Mouse (Mus musculus) intestine, postnatal 0 days (tissue): ENCODE data around the gene Emc3. TPM values are rescaled to one million over a fixed set of nuclear protein-coding genes. Genes with fewer than 3 reads are reported as not detected.

ENCODE experiments used
- ATAC-seq: fragments of 200-750 bp; cut with Nextera tagmentation; 2 replicates; pipeline ENCODE4 v1.8.0; 2017; ENCODE audit warnings: mild to moderate bottlenecking, moderate TSS enrichment, moderate library complexity
- H3K27ac ChIP-seq: fragments of 300-500 bp; sonication (generic); 2 replicates; pipeline ENCODE4 v1.5.1; 2014; ENCODE audit warnings: mild to moderate bottlenecking, low read depth, low read length, moderate library complexity
- H3K27me3 ChIP-seq: fragments of 300-500 bp; sonication (generic); replicated peaks from 2 replicates; pipeline ENCODE4 v1.6.1; 2014; ENCODE audit warnings: low read length, mixed read lengths; ENCODE audit not compliant: control insufficient read depth, insufficient read depth
- H3K36me3 ChIP-seq: fragments of 300-500 bp; sonication (generic); 2 replicates; pipeline ENCODE4 v1.6.1; 2014; ENCODE audit warnings: mild to moderate bottlenecking, moderate library complexity; ENCODE audit not compliant: control insufficient read depth, insufficient read depth
- H3K4me1 ChIP-seq: fragments of 300-500 bp; sonication (generic); replicated peaks from 2 replicates; pipeline ENCODE4 v1.6.1; 2014; ENCODE audit warnings: antibody characterized with exemption, low read length, mixed read lengths; ENCODE audit not compliant: control insufficient read depth, insufficient read depth
- H3K4me2 ChIP-seq: fragments of 300-500 bp; sonication (generic); replicated peaks from 2 replicates; pipeline ENCODE4 v1.6.1; 2014; ENCODE audit warnings: low read depth, mild to moderate bottlenecking, moderate library complexity
- H3K4me3 ChIP-seq: fragments of 300-500 bp; sonication (generic); 2 replicates; pipeline ENCODE4 v1.5.1; 2014; ENCODE audit warnings: low read depth, low read length
- H3K9ac ChIP-seq: fragments of 300-500 bp; sonication (generic); 2 replicates; pipeline ENCODE4 v1.6.1; 2014; ENCODE audit warnings: mild to moderate bottlenecking, low read depth, low read length
- H3K9me3 ChIP-seq: fragments of 300-500 bp; sonication (generic); 2 replicates; pipeline ENCODE4 v1.6.1; 2016; ENCODE audit warnings: mixed run types; ENCODE audit not compliant: control insufficient read depth
- CTCF ChIP-seq: sonication (generic); IDR thresholded peaks from 2 replicates; pipeline ENCODE4 v1.5.1; 2016; ENCODE audit warnings: low read depth, mild to moderate bottlenecking, control low read depth, antibody characterized with exemption, moderate library complexity
- WGBS: fragments of 180-500 bp; shearing (Covaris S2); extraction: QIAGEN DNeasy Blood & Tissue Kit; methylation state at CpG from one replicate; pipeline ENCODE4 v1.1.7; 2014; 5-methylcytosine and 5-hydroxymethylcytosine counted together
- polyA plus RNA-seq: library from polyadenylated mRNA; unstranded; fragments of >200 nt; fragmentation: Nextera tagmentation; extraction: Ambion mirVana; gene quantifications from 2 replicates; pipeline ENCODE4 v1.2.1, GENCODE M21; 2015

Gene Emc3
- polyA plus RNA-seq, 1 experiment from 2014 or later: 77.9 TPM

GRCm38 (mm10) chr6:113478906-113479305 is 52.5 kb downstream of the Emc3 start:
- TF ChIP-seq CTCF: no peak
- Histone ChIP-seq H3K9me3 (no peaks in the 10 kb centered on the region), H3K4me1 (no peaks in the 10 kb centered on the region; the same call in 1 of the 2 replicates), H3K9ac (no peak overlapping the region), H3K27ac (no peak overlapping the region), H3K27me3 (no peaks in the 10 kb centered on the region), H3K4me2 (no peak overlapping the region), H3K36me3 (peaks cover 8% of the 10 kb centered on the region; the same call in 1 of the 2 replicates), H3K4me3 (no peak overlapping the region)
- ATAC-seq: no peak
- 81% methylated on average over 10 of the region's 10 CpGs for WGBS

DNA sequence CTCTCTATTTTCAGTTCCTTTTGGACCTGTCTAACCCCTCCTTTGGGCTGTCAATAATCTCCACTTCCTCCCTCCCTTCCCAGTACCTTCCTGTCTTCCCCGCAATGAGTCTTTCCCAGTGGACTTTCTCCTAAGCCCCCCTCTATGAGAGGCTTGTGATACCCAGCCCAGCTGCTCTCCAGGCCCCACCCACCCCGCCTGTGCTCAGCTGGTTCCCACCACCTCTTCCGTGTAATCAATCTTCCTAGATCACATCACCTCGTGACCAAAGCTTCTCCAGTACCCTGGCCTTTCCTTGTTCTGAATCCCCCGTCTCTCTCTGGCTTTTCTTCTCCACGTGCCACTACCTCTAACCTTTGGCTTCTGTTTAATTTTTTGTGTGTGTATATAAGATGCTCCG is 54.1 kb downstream of the Emc3 start:
- no peak overlapping the region for H3K4me2 ChIP-seq

DNA sequence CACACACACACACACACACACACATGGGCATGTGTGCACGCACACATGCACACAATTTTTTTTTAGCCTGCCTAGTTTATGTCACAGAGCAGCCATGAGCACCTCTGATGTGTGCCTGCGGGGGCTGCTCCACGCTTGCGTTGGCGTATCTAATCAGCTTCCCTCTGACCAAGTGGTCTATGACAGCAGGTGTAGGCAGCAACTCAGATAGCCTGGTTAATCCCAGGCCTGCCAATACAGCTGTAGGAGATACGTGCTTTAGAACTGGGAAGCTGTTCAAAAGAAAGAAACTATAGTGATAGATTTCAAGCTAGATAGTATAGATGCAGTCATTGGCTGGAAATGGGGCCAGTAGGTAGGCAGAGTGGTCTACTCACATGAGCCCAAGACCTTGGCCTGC is 57.7 kb downstream of the Emc3 start:
- Histone ChIP-seq H3K4me2 (no peak overlapping the region), H3K36me3 (peaks cover 4% of the 10 kb centered on the region; the same call in 1 of the 2 replicates), H3K27me3 (no peaks in the 10 kb centered on the region), H3K4me3 (no peak overlapping the region), H3K27ac (no peak overlapping the region), H3K9ac (no peak overlapping the region), H3K4me1 (peaks cover 3% of the 10 kb centered on the region), H3K9me3 (no peaks in the 10 kb centered on the region)
- TF ChIP-seq CTCF: no peak
- WGBS: 83% methylated on average over 6 of the region's 6 CpGs
- ATAC-seq: no peak

More for the DNA sequence above, 54.1 kb downstream of the Emc3 start:
- no peaks in the 10 kb centered on the region for H3K9me3 ChIP-seq
- no peak overlapping the region for H3K4me3 ChIP-seq
- no peak overlapping the region for H3K27ac ChIP-seq
- no peak for TF ChIP-seq CTCF
- H3K36me3 ChIP-seq: peaks cover 8% of the 10 kb centered on the region; the same call in 1 of the 2 replicates
- ATAC-seq: no peak
- no peaks in the 10 kb centered on the region; the same call in none of the 2 replicates for H3K4me1 ChIP-seq
- WGBS: 25% methylated on average over 7 of the region's 7 CpGs
- H3K27me3 ChIP-seq: no peaks in the 10 kb centered on the region
- no peak overlapping the region for H3K9ac ChIP-seq

GRCm38 (mm10) chr6:113473246-113473645 is 58.2 kb downstream of the Emc3 start:
- Histone ChIP-seq H3K4me2 (no peak overlapping the region), H3K36me3 (0 out of 2 replicates have a peak, but pooled peaks cover 3% of the 10 kb centered on the region), H3K27me3 (no peaks in the 10 kb centered on the region), H3K9ac (no peak overlapping the region), H3K27ac (no peak overlapping the region), H3K9me3 (no peaks in the 10 kb centered on the region), H3K4me1 (peaks cover 3% of the 10 kb centered on the region), H3K4me3 (no peak overlapping the region)
- 14% methylated on average over 2 of the region's 2 CpGs for WGBS
- peak; percentile 63 for ATAC-seq
- TF ChIP-seq CTCF: no peak

DNA sequence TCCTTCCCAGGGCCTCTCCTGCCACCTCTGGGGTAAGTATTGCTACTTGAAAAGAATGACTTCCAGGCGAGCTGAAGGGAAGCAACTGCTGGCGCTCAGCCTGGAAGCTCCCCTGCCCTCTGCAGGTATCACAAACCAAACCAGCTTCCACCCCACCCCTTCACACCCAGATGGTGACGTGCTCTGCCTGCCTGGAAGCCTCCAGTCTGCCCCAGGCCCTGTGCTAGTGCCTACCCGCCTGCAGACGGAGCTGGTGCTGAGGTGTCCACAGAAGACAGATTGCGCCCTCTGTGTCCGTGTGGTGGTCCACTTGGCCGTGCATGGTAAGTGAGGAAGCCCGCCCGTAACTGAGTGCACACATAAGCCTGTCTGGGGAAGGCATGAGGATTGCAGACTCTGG is 59.4 kb downstream of the Emc3 start:
- Histone ChIP-seq H3K4me2 (peak overlapping the region; percentile 69), H3K9me3 (no peaks in the 10 kb centered on the region), H3K36me3 (no peaks in the 10 kb centered on the region), H3K4me1 (peaks cover 3% of the 10 kb centered on the region), H3K27ac (0 out of 2 replicates have a peak overlapping the region, but pooled peaks have one; percentile 41), H3K9ac (no peak overlapping the region; the same call in 1 of the 2 replicates), H3K27me3 (no peaks in the 10 kb centered on the region), H3K4me3 (peak overlapping the region; percentile 26; the same call in 1 of the 2 replicates)
- peak; percentile 19; the same call in 1 of the 2 replicates for TF ChIP-seq CTCF
- ATAC-seq: no peak
- WGBS: 67% methylated on average over 10 of the region's 10 CpGs

DNA sequence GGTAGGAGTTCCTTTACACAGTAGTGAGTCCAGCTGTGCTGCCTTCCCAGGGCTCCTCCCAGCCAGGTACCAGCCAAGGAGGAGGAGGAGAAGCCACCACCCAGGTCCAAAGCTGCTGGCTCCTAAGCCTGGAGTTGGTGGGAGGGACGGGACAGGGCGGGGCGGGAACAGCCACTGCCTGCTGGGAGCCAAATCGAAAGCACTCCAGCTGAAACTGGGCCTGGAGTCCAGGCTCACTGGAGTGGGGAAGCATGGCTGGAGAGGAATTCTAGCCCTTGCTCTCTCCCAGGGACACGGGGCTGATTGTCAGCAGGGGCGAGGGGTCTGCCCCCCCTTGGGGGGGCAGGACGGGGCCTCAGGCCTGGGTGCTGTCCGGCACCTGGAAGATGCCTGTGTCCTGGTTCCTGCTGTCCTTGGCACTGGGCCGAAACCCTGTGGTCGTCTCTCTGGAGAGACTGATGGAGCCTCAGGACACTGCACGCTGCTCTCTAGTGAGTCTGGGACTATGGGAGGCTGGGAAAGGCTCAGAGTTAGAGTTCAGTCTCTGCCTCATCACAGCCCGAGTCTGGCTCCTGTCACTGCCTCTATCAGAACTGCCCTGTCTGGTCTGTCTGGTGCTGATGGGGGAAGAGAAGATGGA is 60.0 kb downstream of the Emc3 start, which contains the start of gene Il17rc:
Il17rc (plus strand) TSS at position 131 of the 640 bp plus-strand sequence.
- TF ChIP-seq CTCF: no peak
- Histone ChIP-seq H3K27ac (peak within 1 kb of the TSS; percentile 41; the same call in 1 of the 2 replicates), H3K9ac (peak within 1 kb of the TSS; percentile 50), H3K9me3 (no peaks in the 10 kb centered on the region), H3K4me3 (peak within 1 kb of the TSS; percentile 26), H3K36me3 (no peaks in the 10 kb centered on the region), H3K27me3 (no peaks in the 10 kb centered on the region), H3K4me2 (peak within 1 kb of the TSS; percentile 69), H3K4me1 (peaks cover 3% of the 10 kb centered on the region; the same call in 1 of the 2 replicates)
- 11% methylated on average over 12 of the region's 12 CpGs for WGBS
- peak; percentile 57 for ATAC-seq
